Mouse (Mus musculus): ENCODE measurements around the gene Ssu72.

GRCm38 (mm10) chr4:155735788-155736187 is 31.2 kb downstream of the Ssu72 start:
- TF ChIP-seq CTCF (IDR thresholded peaks at IDR 0.05; ENCODE audit: borderline replicate concordance, insufficient read depth, low read depth, low read length) (no peak), POLR2A (IDR thresholded peaks at IDR 0.05; ENCODE audit: borderline replicate concordance, insufficient read depth, low read length) (no peak)
